Mouse (Mus musculus) megakaryocyte, embryonic 14.5 days (primary cell): ENCODE measurements at regions not wholly inside any gene's neighbourhood (a gene's known extent, or its start where the extent isn't known, plus 50 kb on each side); places are given as distances from the start of the nearest gene placed in this dataset.

Experiments used
- H3K27me3 ChIP-seq: replicated peaks from 2 replicates; pipeline ENCODE3; 2012; ENCODE audit warnings: inconsistent platforms
- H3K36me3 ChIP-seq: replicated peaks from 2 replicates; pipeline ENCODE3; 2012; ENCODE audit warnings: low read length, inconsistent platforms, mixed read lengths
- H3K4me1 ChIP-seq: 2 replicates; pipeline ENCODE4 v1.6.1; 2012; ENCODE audit warnings: inconsistent platforms
- H3K4me3 ChIP-seq: replicated peaks from 2 replicates; pipeline ENCODE3; 2012; ENCODE audit warnings: moderate library complexity, mild to moderate bottlenecking, inconsistent platforms
- H3K9me3 ChIP-seq: 2 replicates; pipeline ENCODE4 v1.6.1; 2012; ENCODE audit warnings: inconsistent platforms
- FLI1 ChIP-seq: IDR thresholded peaks from 2 replicates; pipeline ENCODE4 v1.6.1; 2012; ENCODE audit warnings: low read length, inconsistent platforms, mixed read lengths
- GATA1 ChIP-seq: IDR thresholded peaks from 3 replicates; pipeline ENCODE4 v1.6.1; 2012; ENCODE audit warnings: mixed read lengths, low read length, inconsistent platforms, borderline replicate concordance

DNA sequence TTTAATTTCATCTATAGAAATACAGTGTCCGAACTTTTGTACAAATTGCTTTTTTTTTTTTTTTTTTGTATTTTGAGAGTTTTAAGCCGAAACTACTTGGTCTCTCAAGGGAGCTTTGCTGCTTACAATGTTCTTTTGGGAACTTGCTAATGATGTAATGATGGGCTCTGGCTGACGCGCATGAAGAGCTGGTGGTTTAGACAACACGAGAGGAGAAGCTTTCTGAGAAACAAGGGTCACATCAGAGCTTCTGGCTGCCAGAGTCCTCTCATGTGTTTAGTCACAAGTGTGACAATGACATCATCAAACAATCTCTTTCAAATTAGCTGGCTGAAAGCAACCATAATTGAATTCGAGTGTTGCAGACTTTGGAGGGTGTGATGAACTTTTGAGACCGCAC lies 98.9 kb upstream of the Npvf start:
- no peak for TF ChIP-seq GATA1
- no peak for TF ChIP-seq FLI1
- no peaks in the 10 kb centered on the region for H3K36me3 ChIP-seq
- no peaks in the 10 kb centered on the region for H3K9me3 ChIP-seq
- no peaks in the 10 kb centered on the region for H3K27me3 ChIP-seq
- no peaks in the 10 kb centered on the region for H3K4me1 ChIP-seq
- H3K4me3 ChIP-seq = no peak overlapping the region

DNA sequence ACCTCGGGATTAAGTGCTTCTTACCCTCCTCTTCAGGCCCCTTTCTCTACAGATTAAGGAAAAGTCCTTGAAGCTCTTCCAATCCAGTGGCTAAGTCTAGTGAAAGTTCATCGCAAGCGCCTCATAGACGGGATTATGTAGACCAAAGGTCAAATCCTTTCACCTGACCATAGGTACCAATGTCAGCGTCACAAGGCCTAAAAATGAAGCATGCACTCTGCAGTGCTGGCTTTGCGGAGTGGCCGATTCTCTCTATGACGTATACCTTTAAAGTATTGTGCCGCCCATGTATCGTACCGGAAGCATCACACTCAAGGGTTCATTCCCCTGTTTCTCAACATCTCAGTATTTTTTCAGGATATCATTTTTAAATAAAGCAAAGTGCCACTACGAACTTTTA lies 100.5 kb upstream of the Npvf start:
- Histone ChIP-seq H3K27me3 (no peaks in the 10 kb centered on the region), H3K9me3 (no peaks in the 10 kb centered on the region)
- TF ChIP-seq GATA1 (no peak), FLI1 (no peak)

GRCm38 (mm10) chr6:50760367-50760766 lies 106.1 kb upstream of the Npvf start:
- H3K4me3 ChIP-seq = no peak overlapping the region
- no peaks in the 10 kb centered on the region for H3K27me3 ChIP-seq
- TF ChIP-seq GATA1 (no peak), FLI1 (no peak)
- no peaks in the 10 kb centered on the region for H3K4me1 ChIP-seq
- H3K9me3 ChIP-seq = no peaks in the 10 kb centered on the region
- H3K36me3 ChIP-seq = no peaks in the 10 kb centered on the region

More for the DNA sequence above, 100.5 kb upstream of the Npvf start:
- Histone ChIP-seq H3K36me3 (no peaks in the 10 kb centered on the region), H3K4me3 (no peak overlapping the region), H3K4me1 (no peaks in the 10 kb centered on the region)

- no peaks in the 10 kb centered on the region for H3K9me3 ChIP-seq
- no peaks in the 10 kb centered on the region for H3K4me1 ChIP-seq
- no peaks in the 10 kb centered on the region for H3K36me3 ChIP-seq
- no peak overlapping the region for H3K4me3 ChIP-seq
- TF ChIP-seq FLI1 (no peak), GATA1 (no peak)
- no peaks in the 10 kb centered on the region for H3K27me3 ChIP-seq
Observed at GRCm38 (mm10) chr6:50763121-50763520, 108.9 kb upstream of the Npvf start.

GRCm38 (mm10) chr6:50766442-50766915 lies 112.2 kb upstream of the Npvf start:
- H3K4me3 ChIP-seq = no peak overlapping the region
- no peaks in the 10 kb centered on the region for H3K36me3 ChIP-seq
- H3K9me3 ChIP-seq = no peaks in the 10 kb centered on the region
- no peaks in the 10 kb centered on the region for H3K4me1 ChIP-seq
- TF ChIP-seq FLI1 (no peak), GATA1 (no peak)
- H3K27me3 ChIP-seq = no peaks in the 10 kb centered on the region

DNA sequence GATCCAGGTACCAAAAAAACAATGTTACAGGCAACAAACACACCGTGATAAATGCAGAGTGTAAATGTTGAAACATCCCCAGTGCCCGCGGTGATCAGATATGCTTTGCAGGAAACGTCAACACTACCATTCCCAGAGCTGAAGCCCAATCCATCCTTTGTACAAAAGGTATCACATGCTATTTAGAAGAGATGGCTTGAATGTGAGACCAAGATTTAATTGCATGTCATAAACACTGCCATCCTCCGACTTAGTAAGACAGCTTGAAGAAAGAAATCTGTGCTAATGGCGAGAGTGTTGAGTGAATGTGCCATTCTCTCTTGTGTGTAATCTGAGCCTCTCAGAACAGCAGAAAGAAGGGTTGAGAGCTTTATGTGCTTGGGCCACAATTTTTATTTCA lies 112.9 kb upstream of the Npvf start:
- TF ChIP-seq FLI1 (no peak), GATA1 (no peak)
- H3K4me1 ChIP-seq = no peaks in the 10 kb centered on the region
- H3K9me3 ChIP-seq = no peaks in the 10 kb centered on the region
- H3K4me3 ChIP-seq = no peak overlapping the region
- H3K36me3 ChIP-seq = no peaks in the 10 kb centered on the region
- no peaks in the 10 kb centered on the region for H3K27me3 ChIP-seq

DNA sequence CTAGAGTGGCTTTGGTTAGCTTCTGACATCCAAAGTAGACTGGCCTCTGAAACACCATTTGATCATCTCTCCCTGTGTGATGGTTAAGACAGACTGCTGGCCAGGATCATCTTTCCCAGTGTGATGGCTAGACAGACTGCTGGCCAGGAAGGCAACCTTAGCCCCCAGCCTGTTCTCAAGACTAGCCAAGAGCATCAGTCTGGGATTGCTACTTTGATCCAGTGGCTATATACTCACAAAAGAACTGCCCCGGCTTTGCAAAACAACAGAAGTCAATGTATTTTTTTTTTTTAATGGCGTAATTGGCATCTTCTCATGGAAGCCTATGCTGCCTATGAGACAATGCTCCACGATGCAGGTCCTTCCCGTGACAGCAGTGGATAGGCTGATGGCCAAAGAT lies 113.6 kb upstream of the Npvf start:
- TF ChIP-seq GATA1 (no peak), FLI1 (no peak)
- Histone ChIP-seq H3K27me3 (no peaks in the 10 kb centered on the region), H3K4me3 (no peak overlapping the region), H3K4me1 (no peaks in the 10 kb centered on the region), H3K36me3 (no peaks in the 10 kb centered on the region), H3K9me3 (no peaks in the 10 kb centered on the region)

DNA sequence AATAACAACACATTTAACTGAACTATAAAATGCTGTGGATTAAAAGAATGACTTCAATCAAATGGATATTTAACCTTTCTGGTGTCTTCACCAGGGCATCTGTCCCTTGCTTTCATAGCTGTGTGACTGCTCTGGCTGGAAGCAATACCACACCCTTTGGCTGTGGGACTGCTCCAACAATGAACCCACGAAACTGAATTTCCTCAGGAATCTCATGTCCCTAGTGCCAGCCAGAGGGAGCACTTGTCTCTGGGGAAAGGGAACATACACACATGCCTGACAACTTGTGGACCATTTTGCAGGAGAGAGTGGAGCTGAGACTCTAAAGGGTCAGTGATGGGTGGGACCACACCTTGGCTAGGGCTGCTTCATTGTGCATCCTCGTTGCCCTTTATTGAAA lies 114.9 kb upstream of the Npvf start:
- H3K36me3 ChIP-seq = no peaks in the 10 kb centered on the region
- H3K9me3 ChIP-seq = no peaks in the 10 kb centered on the region
- TF ChIP-seq GATA1 = no peak
- TF ChIP-seq FLI1 = no peak
- H3K4me1 ChIP-seq = no peaks in the 10 kb centered on the region
- no peaks in the 10 kb centered on the region for H3K27me3 ChIP-seq
- no peak overlapping the region for H3K4me3 ChIP-seq

GRCm38 (mm10) chr6:50770481-50770880 lies 116.2 kb upstream of the Npvf start:
- H3K36me3 ChIP-seq = no peaks in the 10 kb centered on the region
- H3K9me3 ChIP-seq = no peaks in the 10 kb centered on the region
- no peak overlapping the region for H3K4me3 ChIP-seq
- H3K4me1 ChIP-seq = no peaks in the 10 kb centered on the region
- H3K27me3 ChIP-seq = no peaks in the 10 kb centered on the region
- TF ChIP-seq GATA1 (no peak), FLI1 (no peak)

DNA sequence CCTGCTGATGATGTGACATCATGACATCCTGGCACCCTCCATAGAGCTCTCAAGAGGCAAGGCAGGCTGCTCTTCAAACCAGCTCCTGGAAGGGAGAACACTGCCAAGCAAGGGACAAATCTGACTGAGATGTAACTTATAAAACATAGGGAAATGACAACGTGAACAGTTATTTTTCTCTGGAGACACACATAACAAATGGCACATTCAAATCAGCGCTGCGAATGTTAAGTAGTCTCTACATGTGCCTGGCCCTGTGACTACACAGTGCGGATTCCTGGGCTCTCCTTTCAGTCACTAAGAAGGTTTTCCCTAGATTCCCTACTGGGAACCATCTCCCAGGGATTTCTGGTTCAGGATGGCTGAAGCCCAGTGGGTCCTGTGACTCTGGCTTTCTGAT lies 121.4 kb upstream of the Npvf start:
- TF ChIP-seq FLI1 = no peak
- TF ChIP-seq GATA1 = no peak
- H3K9me3 ChIP-seq = no peaks in the 10 kb centered on the region
- no peak overlapping the region for H3K4me3 ChIP-seq
- H3K27me3 ChIP-seq = peaks cover 3% of the 10 kb centered on the region
- no peaks in the 10 kb centered on the region for H3K4me1 ChIP-seq
- H3K36me3 ChIP-seq = no peaks in the 10 kb centered on the region

- peaks cover 3% of the 10 kb centered on the region for H3K27me3 ChIP-seq
- H3K4me3 ChIP-seq = no peak overlapping the region
- TF ChIP-seq GATA1 (no peak), FLI1 (no peak)
- H3K4me1 ChIP-seq = no peaks in the 10 kb centered on the region
- H3K36me3 ChIP-seq = no peaks in the 10 kb centered on the region
- no peaks in the 10 kb centered on the region for H3K9me3 ChIP-seq
Observed at GRCm38 (mm10) chr6:50776236-50776832, 122.1 kb upstream of the Npvf start.
